Mouse (Mus musculus) cerebellum, adult 11 months (tissue): ENCODE data around the gene Gm49387.

Experiments used
- DNase-seq: peaks from one replicate; pipeline ENCODE4 v3.0.0; 2022

Gm49387 gene

GRCm38 (mm10) chr14:31519165-31519564, 121.5 kb downstream of the Gm49387 start:
- DNase-seq = no peak

- no peak for DNase-seq
These were observed 124.8 kb downstream of the Gm49387 start for GRCm38 (mm10) chr14:31515895-31516294.

GRCm38 (mm10) chr14:31510322-31510721, 130.4 kb downstream of the Gm49387 start:
- DNase-seq = no peak

DNA sequence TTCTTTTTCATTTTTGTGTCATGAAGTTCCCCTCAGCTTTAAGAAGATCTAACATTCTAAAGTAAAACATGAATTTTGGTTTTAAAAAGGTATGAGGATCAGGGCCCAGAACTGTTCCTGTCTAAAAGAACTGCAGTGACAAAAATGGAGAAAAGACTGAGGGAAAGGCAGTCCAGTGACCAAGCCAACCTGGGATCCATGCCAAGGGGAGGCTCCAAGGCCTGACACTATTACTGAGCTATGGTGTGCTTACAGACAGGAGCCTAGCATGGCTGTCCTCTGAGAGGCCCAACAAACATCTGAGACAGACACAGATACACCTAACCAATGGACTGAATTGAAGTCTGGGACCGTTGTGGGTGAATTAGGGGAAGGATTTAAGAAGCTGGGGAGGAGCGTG, 130.8 kb downstream of the Gm49387 start:
- no peak for DNase-seq

GRCm38 (mm10) chr14:31506456-31506855, 134.2 kb downstream of the Gm49387 start:
- peak; percentile 54 for DNase-seq

DNA sequence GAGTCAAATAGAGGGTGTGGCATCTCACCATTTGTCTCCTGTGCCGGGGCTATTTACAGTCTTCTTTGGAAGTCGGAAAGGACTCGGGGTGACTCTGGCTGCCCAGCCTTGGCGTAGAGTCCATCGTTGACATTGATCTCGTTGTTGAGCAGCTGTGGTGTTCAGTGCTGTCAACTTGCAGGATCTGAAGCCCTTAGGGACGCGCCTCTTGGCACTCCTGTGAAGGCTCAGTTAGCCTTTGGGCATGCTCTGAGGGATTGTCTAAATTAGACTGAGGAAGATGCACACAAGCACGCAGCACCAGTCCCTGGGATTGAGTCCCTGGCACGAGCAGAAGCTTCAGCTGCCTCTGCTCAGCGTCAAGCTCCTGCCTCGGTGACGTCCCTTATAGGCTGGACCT, 137.3 kb downstream of the Gm49387 start:
- DNase-seq = no peak
